In genomic region chr14:25354288-25354850, GRCm38 (mm10) we compare ENCODE assay signal across 10 mouse cellular contexts.
DNase-seq lines count a peak whose midpoint lies in the region; ATAC-seq and TF ChIP-seq lines count a peak whose summit lies in the region.
"Had no signal": no experiment of that assay in that cellular context is flagged by ENCODE, and none has a peak within 500 bp of the region (broad histone marks: within the 10 kb centered on the region; RNA-seq: fewer than 3 reads in every experiment).

No protein-coding gene starts in this region.

- H3K36me3 ChIP-seq in heart, embryonic 13.5 days, result no peaks in the 10 kb centered on the region
- no peaks in the 10 kb centered on the region for H3K36me3 ChIP-seq in lung, embryonic 14.5 days (ENCODE audit: insufficient read depth)
- H3K36me3 ChIP-seq in myocyte (ENCODE audit: control insufficient read depth, insufficient read depth), result no peaks in the 10 kb centered on the region
- H3K36me3 ChIP-seq: embryonic facial prominence, embryonic 12.5 days had no signal

- H3K9ac ChIP-seq in heart, embryonic 13.5 days, result no peak overlapping the region
- H3K9ac ChIP-seq in lung, embryonic 14.5 days, result no peak overlapping the region
- H3K9ac ChIP-seq: embryonic facial prominence, embryonic 12.5 days had no signal

- WGBS in heart, embryonic 13.5 days, result 61% methylated on average over 7 of the region's 7 CpGs
- 76% methylated on average over 7 of the region's 7 CpGs for WGBS in lung, embryonic 14.5 days

- DNase-seq in heart, postnatal 25 days (ENCODE audit: low spot score), result no peak
- DNase-seq in lung, embryonic 14.5 days, result no peak
- no peak for DNase-seq in lung, adult 18-20 months
- DNase-seq in adrenal gland, postnatal 25 days, result peak; percentile 41
- no peak for DNase-seq in MN1 (ENCODE audit: low spot score)
- DNase-seq: kidney, adult 18-20 months; spleen, adult 18-20 months had no signal

- no peaks in the 10 kb centered on the region for H3K79me2 ChIP-seq in myocyte (ENCODE audit: control insufficient read depth, insufficient read depth)

- no peak overlapping the region for H3K4me3 ChIP-seq in heart, embryonic 13.5 days
- no peak overlapping the region for H3K4me3 ChIP-seq in lung, embryonic 14.5 days (ENCODE audit: low read depth, low read length)
- no peak overlapping the region for H3K4me3 ChIP-seq in myocyte
- H3K4me3 ChIP-seq: embryonic facial prominence, embryonic 12.5 days had no signal

- no peak for TF ChIP-seq POLR2A in myocyte (IDR thresholded peaks at IDR 0.05; ENCODE audit: insufficient read length, low read depth)

- intact Hi-C loops in heart, postnatal 25 days (cut with DNase I), result no loop called here

- peak overlapping the region; percentile 3; the same call in 1 of the 2 replicates for H3K27ac ChIP-seq in heart, embryonic 13.5 days (replicated peaks)
- peak overlapping the region; percentile 15; the same call in 1 of the 2 replicates for H3K27ac ChIP-seq in lung, embryonic 14.5 days (ENCODE audit: low read depth)
- H3K27ac ChIP-seq: embryonic facial prominence, embryonic 12.5 days had no signal

- no peak overlapping the region for H3K4me2 ChIP-seq in heart, embryonic 13.5 days
- H3K4me2 ChIP-seq in lung, embryonic 14.5 days, result no peak overlapping the region
- peak overlapping the region; percentile 25 for H3K4me2 ChIP-seq in myocyte (ENCODE audit: low read depth)
- H3K4me2 ChIP-seq: embryonic facial prominence, embryonic 12.5 days had no signal

- no peak for TF ChIP-seq CTCF in lung, embryonic 14.5 days (IDR thresholded peaks at IDR 0.05; ENCODE audit: low read depth)

- peaks cover 28% of the 10 kb centered on the region for H3K4me1 ChIP-seq in heart, embryonic 13.5 days
- no peaks in the 10 kb centered on the region for H3K4me1 ChIP-seq in lung, embryonic 14.5 days (ENCODE audit: insufficient read depth)

- H3K27me3 ChIP-seq in heart, embryonic 13.5 days (replicated peaks), result no peaks in the 10 kb centered on the region
- H3K27me3 ChIP-seq in lung, embryonic 14.5 days (ENCODE audit: insufficient read depth, low read length), result no peaks in the 10 kb centered on the region
- H3K27me3 ChIP-seq in myocyte (ENCODE audit: control insufficient read depth, insufficient read depth, insufficient read length), result no peaks in the 10 kb centered on the region
- H3K27me3 ChIP-seq: embryonic facial prominence, embryonic 12.5 days had no signal

- H3K9me3 ChIP-seq in heart, embryonic 13.5 days, result no peaks in the 10 kb centered on the region
- H3K9me3 ChIP-seq in lung, embryonic 14.5 days (ENCODE audit: low read depth, low read length), result no peaks in the 10 kb centered on the region
- H3K9me3 ChIP-seq: embryonic facial prominence, embryonic 12.5 days had no signal

- ATAC-seq in heart, embryonic 13.5 days (ENCODE audit: extremely low read depth, insufficient number of reproducible peaks, low FRiP score, low TSS enrichment), result no peak
- ATAC-seq in lung, embryonic 14.5 days (ENCODE audit: insufficient read depth), result no peak

- H3ac ChIP-seq in myocyte (ENCODE audit: control insufficient read depth, insufficient read length), result no peak overlapping the region

TF ChIP-seq in myocyte, 11 proteins besides CTCF, POLR2A, EP300 and RAD21:
- TF ChIP-seq E2F4 (IDR thresholded peaks at IDR 0.05; ENCODE audit: insufficient read depth) (no peak), MAX (IDR thresholded peaks at IDR 0.05; ENCODE audit: low read depth) (no peak), POLR2AphosphoS2 (IDR thresholded peaks at IDR 0.05; ENCODE audit: insufficient read length, low read depth) (no peak), MYOD1 (IDR thresholded peaks at IDR 0.05; ENCODE audit: control insufficient read depth in 1 of 3, insufficient read length in 2 of 3, low read depth in 2 of 3) (peak; percentile 30 to 91 (median 77)), TCF12 (IDR thresholded peaks at IDR 0.05; ENCODE audit: insufficient read depth, poor library complexity, severe bottlenecking) (peak; percentile 3), TCF3 (IDR thresholded peaks at IDR 0.05; ENCODE audit: insufficient read length, low read depth) (peak; percentile 13), MYOG (IDR thresholded peaks at IDR 0.05; ENCODE audit: control insufficient read depth in 1 of 3, insufficient read depth in 1 of 3, insufficient read length in 2 of 3, low read depth in 2 of 3) (peak in 2 of 3 experiments; percentile 60 to 87), USF1 (IDR thresholded peaks at IDR 0.05; ENCODE audit: low read depth) (no peak), CEBPB (IDR thresholded peaks at IDR 0.05; ENCODE audit: insufficient read depth, poor library complexity, severe bottlenecking) (no peak), REST (IDR thresholded peaks at IDR 0.05; ENCODE audit: insufficient read depth, insufficient read length) (no peak), SRF (IDR thresholded peaks at IDR 0.05; ENCODE audit: control insufficient read depth, insufficient read length, low read depth) (no peak)
